Mouse (Mus musculus) MEL (cell line): ENCODE data around the gene Cdk5r2. TPM values are rescaled to one million over a fixed set of nuclear protein-coding genes. Genes with fewer than 3 reads are reported as not detected.
A peak's percentile ranks its signal among the peaks of the same experiment; 100 is the strongest.

Experiments used
- DNase-seq: peaks from one replicate; pipeline ENCODE4 v3.0.0; 2011; ENCODE audit warnings: low read depth, low spot score
- H3K27ac ChIP-seq: 2 replicates; pipeline ENCODE4 v1.5.1; 2012; ENCODE audit warnings: low read depth, mild to moderate bottlenecking, control low read depth, low read length, moderate library complexity; ENCODE audit not compliant: control insufficient read depth
- H3K27me3 ChIP-seq, 2 experiments: fragments of 150-350 bp in 1 of 2; sonication (generic) in 1 of 2; 2 replicates each; pipeline ENCODE4 v1.6.1; 2012; ENCODE audit warnings: low read length in 2 of 2, mild to moderate bottlenecking in 2 of 2, improper control_type of control experiment in 1 of 2, moderate library complexity in 1 of 2; ENCODE audit not compliant: insufficient read depth in 2 of 2, control insufficient read depth in 1 of 2
- H3K36me3 ChIP-seq, 2 experiments: 2 replicates each; pipeline ENCODE4 v1.6.1; 2012 to 2014; ENCODE audit warnings: low read length in 2 of 2, improper control_type of control experiment in 1 of 2, inconsistent platforms in 1 of 2, mild to moderate bottlenecking in 1 of 2; ENCODE audit not compliant: insufficient read depth in 2 of 2, control insufficient read depth in 1 of 2
- H3K4me1 ChIP-seq, 2 experiments: fragments of 150-350 bp in 1 of 2; sonication (generic) in 1 of 2; 2 replicates each; pipeline ENCODE4 v1.6.1; 2012; ENCODE audit warnings: low read length in 2 of 2, improper control_type of control experiment in 1 of 2, mild to moderate bottlenecking in 1 of 2; ENCODE audit not compliant: insufficient read depth in 2 of 2, control insufficient read depth in 1 of 2
- H3K4me3 ChIP-seq, 2 experiments: fragments of 150-350 bp in 1 of 2; sonication (generic) in 1 of 2; 2 replicates each; pipeline ENCODE4 v1.5.1; 2012; ENCODE audit warnings: low read depth in 2 of 2, low read length in 2 of 2, mild to moderate bottlenecking in 2 of 2, moderate library complexity in 2 of 2, control low read depth in 1 of 2, improper control_type of control experiment in 1 of 2; ENCODE audit not compliant: control insufficient read depth in 1 of 2, insufficient read depth in 1 of 2
- H3K79me2 ChIP-seq: 2 replicates; pipeline ENCODE4 v1.6.1; 2012; ENCODE audit warnings: mild to moderate bottlenecking, low read length, moderate library complexity; ENCODE audit not compliant: control insufficient read depth, poor library complexity, insufficient read depth
- H3K9ac ChIP-seq: 2 replicates; pipeline ENCODE4 v1.6.1; 2012; ENCODE audit warnings: low read depth, mild to moderate bottlenecking, control low read depth, low read length, moderate library complexity; ENCODE audit not compliant: control insufficient read depth, poor library complexity, severe bottlenecking
- H3K9me3 ChIP-seq: fragments of 150-350 bp; sonication (generic); replicated peaks from 2 replicates; pipeline ENCODE4 v1.6.1; 2012; ENCODE audit warnings: mild to moderate bottlenecking, low read length, improper control_type of control experiment, moderate library complexity; ENCODE audit not compliant: insufficient read depth
- CHD1 ChIP-seq: IDR thresholded peaks from 2 replicates; pipeline ENCODE4 v1.6.1; 2012; ENCODE audit warnings: low read depth, mild to moderate bottlenecking, inconsistent platforms, low read length, improper control_type of control experiment
- CHD2 ChIP-seq: IDR thresholded peaks from 2 replicates; pipeline ENCODE4 v1.6.1; 2011; ENCODE audit warnings: low read length, improper control_type of control experiment
- CTCF ChIP-seq, 3 experiments: IDR thresholded peaks in 2 of 3; conservative IDR thresholded peaks in 1 of 3; 2 replicates each; pipeline ENCODE4 v1.5.1; 2011 to 2012; ENCODE audit warnings: low read length in 3 of 3, low read depth in 2 of 3, mild to moderate bottlenecking in 2 of 3, improper control_type of control experiment in 1 of 3, inconsistent platforms in 1 of 3, mixed read lengths in 1 of 3, moderate library complexity in 1 of 3; ENCODE audit not compliant: control insufficient read depth in 1 of 3, insufficient read depth in 1 of 3, poor library complexity in 1 of 3, severe bottlenecking in 1 of 3
- EP300 ChIP-seq, 2 experiments: IDR thresholded peaks; 2 replicates each; pipeline ENCODE4 v1.6.1; 2011; ENCODE audit warnings: improper control_type of control experiment in 2 of 2, low read length in 2 of 2, low read depth in 1 of 2, mild to moderate bottlenecking in 1 of 2
- GABPA ChIP-seq: IDR thresholded peaks from 2 replicates; pipeline ENCODE4 v1.6.1; 2012; ENCODE audit warnings: low read depth, mild to moderate bottlenecking, inconsistent platforms, low read length, improper control_type of control experiment, moderate library complexity
- MAFK ChIP-seq: IDR thresholded peaks from 2 replicates; pipeline ENCODE4 v1.6.1; 2011; ENCODE audit warnings: low read depth, mild to moderate bottlenecking, low read length, improper control_type of control experiment, borderline replicate concordance
- MAX ChIP-seq: IDR thresholded peaks from 2 replicates; pipeline ENCODE4 v1.6.1; 2011; ENCODE audit warnings: low read length, improper control_type of control experiment
- MAZ ChIP-seq: IDR thresholded peaks from 2 replicates; pipeline ENCODE4 v1.6.1; 2012; ENCODE audit warnings: low read depth, mild to moderate bottlenecking, inconsistent platforms, low read length, improper control_type of control experiment
- MEF2A ChIP-seq: IDR thresholded peaks from 2 replicates; pipeline ENCODE4 v1.6.1; 2014; ENCODE audit warnings: low read depth, mild to moderate bottlenecking, inconsistent platforms, low read length, improper control_type of control experiment; ENCODE audit not compliant: poor library complexity, insufficient replicate concordance, severe bottlenecking; ENCODE audit errors: extremely low read depth
- MYC ChIP-seq: IDR thresholded peaks from 2 replicates; pipeline ENCODE4 v1.6.1; 2011; ENCODE audit warnings: low read depth, mild to moderate bottlenecking, low read length, improper control_type of control experiment, moderate library complexity
- POLR2AphosphoS2 ChIP-seq: IDR thresholded peaks from 2 replicates; pipeline ENCODE4 v1.6.1; 2011; ENCODE audit warnings: low read length, improper control_type of control experiment
- POLR2AphosphoS5 ChIP-seq: IDR thresholded peaks from 2 replicates; pipeline ENCODE4 v1.6.1; 2012; ENCODE audit warnings: low read depth, borderline replicate concordance, mild to moderate bottlenecking, inconsistent platforms, low read length, moderate library complexity, mixed read lengths
- RAD21 ChIP-seq: IDR thresholded peaks from 2 replicates; pipeline ENCODE4 v1.6.1; 2011; ENCODE audit warnings: mild to moderate bottlenecking, low read depth, low read length, improper control_type of control experiment
- SMC3 ChIP-seq: IDR thresholded peaks from 2 replicates; pipeline ENCODE4 v1.6.1; 2011; ENCODE audit warnings: low read depth, low read length, improper control_type of control experiment
- USF2 ChIP-seq, 2 experiments: IDR thresholded peaks; 2 replicates each; pipeline ENCODE4 v1.6.1; 2011 to 2012; ENCODE audit warnings: improper control_type of control experiment in 2 of 2, low read length in 2 of 2, borderline replicate concordance in 1 of 2, inconsistent platforms in 1 of 2, low read depth in 1 of 2, mild to moderate bottlenecking in 1 of 2; ENCODE audit not compliant: insufficient read depth in 1 of 2
- ZC3H11A ChIP-seq: IDR thresholded peaks from 2 replicates; pipeline ENCODE4 v1.6.1; 2012; ENCODE audit warnings: low read depth, mild to moderate bottlenecking, inconsistent platforms, low read length, improper control_type of control experiment
- ZKSCAN1 ChIP-seq: IDR thresholded peaks from 2 replicates; pipeline ENCODE4 v1.6.1; 2012; ENCODE audit warnings: low read depth, mild to moderate bottlenecking, inconsistent platforms, low read length, improper control_type of control experiment, moderate library complexity
- ZMIZ1 ChIP-seq: IDR thresholded peaks from 2 replicates; pipeline ENCODE4 v1.6.1; 2012; ENCODE audit warnings: low read depth, mild to moderate bottlenecking, inconsistent platforms, low read length, improper control_type of control experiment, moderate library complexity
- ZNF384 ChIP-seq: IDR thresholded peaks from 2 replicates; pipeline ENCODE4 v1.6.1; 2012; ENCODE audit warnings: low read depth, mild to moderate bottlenecking, inconsistent platforms, low read length, improper control_type of control experiment
- polyA plus RNA-seq, 2 experiments: library from polyadenylated mRNA; stranded (reverse) in 1 of 2; unstranded in 1 of 2; fragments of >175 nt in 1 of 2; fragments of >200 nt in 1 of 2; gene quantifications; 2 replicates each; pipeline versions ENCODE4 v1.2.1 to v1.2.4; 2012; ENCODE audit warnings: low replicate concordance in 2 of 2, low read depth in 1 of 2; ENCODE audit not compliant: insufficient read length in 2 of 2, insufficient read depth in 1 of 2, missing spikeins in 1 of 2
- total RNA-seq: library from RNA; depleted of rRNA; stranded (reverse); fragments of 300-350 nt; gene quantifications from 2 replicates; pipeline ENCODE4 v1.2.3, GENCODE M21; 2012

Gene Cdk5r2
- total and polyA plus RNA-seq, 3 experiments: not detected

- Histone ChIP-seq H3K27ac (no peak overlapping the region), H3K4me3 (no peak overlapping the region), H3K27me3 (no peaks in the 10 kb centered on the region), H3K4me1 (no peaks in the 10 kb centered on the region), H3K79me2 (no peaks in the 10 kb centered on the region), H3K9ac (no peak overlapping the region), H3K9me3 (no peaks in the 10 kb centered on the region), H3K36me3 (no peaks in the 10 kb centered on the region)
- TF ChIP-seq ZNF384: no peak
- TF ChIP-seq MAFK: no peak
- no peak for TF ChIP-seq GABPA
- DNase-seq: no peak
These were observed 44.1 kb downstream of the Cdk5r2 start for GRCm38 (mm10) chr1:74898656-74899431.

GRCm38 (mm10) chr1:74900341-74901285 lies 45.9 kb downstream of the Cdk5r2 start:
- no peak for DNase-seq
- Histone ChIP-seq H3K27ac (no peak overlapping the region), H3K9me3 (no peaks in the 10 kb centered on the region), H3K9ac (no peak overlapping the region), H3K36me3 (no peaks in the 10 kb centered on the region), H3K4me1 (no peaks in the 10 kb centered on the region), H3K79me2 (no peaks in the 10 kb centered on the region), H3K27me3 (no peaks in the 10 kb centered on the region), H3K4me3 (no peak overlapping the region)
- TF ChIP-seq ZMIZ1 (no peak), CHD1 (no peak), MAFK (no peak), CHD2 (no peak), POLR2AphosphoS2 (no peak), MAX (no peak), MAZ (no peak), GABPA (no peak), USF2 (IDR thresholded peaks at IDR 0.05; ENCODE audit: borderline replicate concordance in 1 of 2, insufficient read depth in 1 of 2, low read depth in 1 of 2, low read length in 2 of 2) (no peak), ZNF384 (no peak), MEF2A (no peak)

DNA sequence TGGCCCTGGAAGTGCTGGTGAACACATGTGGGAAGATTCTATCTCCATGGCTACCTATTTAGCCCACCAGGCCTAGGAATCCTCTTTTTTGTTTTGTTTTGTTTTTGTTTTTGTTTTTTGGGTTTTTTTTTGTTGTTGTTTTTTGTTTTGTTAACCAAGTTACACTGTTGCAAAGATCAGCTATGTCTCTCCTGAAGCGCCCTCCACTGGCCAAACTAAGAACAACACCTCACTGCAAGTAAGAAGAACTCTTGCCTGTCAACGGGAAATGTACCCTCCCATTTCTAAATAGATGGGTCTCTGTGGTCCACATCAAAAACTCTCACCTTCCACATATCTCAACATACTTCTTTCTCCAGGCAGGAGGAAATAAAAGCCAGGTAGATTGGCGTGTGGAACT lies 47.0 kb downstream of the Cdk5r2 start:
- Histone ChIP-seq H3K36me3 (no peaks in the 10 kb centered on the region), H3K9me3 (no peaks in the 10 kb centered on the region), H3K9ac (no peak overlapping the region), H3K27ac (no peak overlapping the region), H3K4me3 (no peak overlapping the region), H3K79me2 (no peaks in the 10 kb centered on the region), H3K4me1 (no peaks in the 10 kb centered on the region), H3K27me3 (no peaks in the 10 kb centered on the region)
- TF ChIP-seq POLR2AphosphoS5: no peak
- TF ChIP-seq ZC3H11A: no peak
- TF ChIP-seq SMC3: peak; percentile 40
- TF ChIP-seq ZKSCAN1: no peak
- peak; percentile 58 to 66 (median 58) for TF ChIP-seq CTCF (IDR thresholded peaks at IDR 0.05 in 2 of 3, conservative IDR thresholded peaks at IDR 0.05 in 1 of 3; ENCODE audit: control insufficient read depth in 1 of 3, insufficient read depth in 1 of 3, low read depth in 2 of 3, low read length in 3 of 3, poor library complexity in 1 of 3, severe bottlenecking in 1 of 3)
- TF ChIP-seq EP300 (IDR thresholded peaks at IDR 0.05; ENCODE audit: low read depth in 1 of 2, low read length in 2 of 2): no peak
- no peak for TF ChIP-seq MYC
- TF ChIP-seq RAD21: peak; percentile 7
- DNase-seq: peak; percentile 64
